Mouse (Mus musculus): Measurements from ENCODE around the gene Spag6.

Gene Spag6

DNA sequence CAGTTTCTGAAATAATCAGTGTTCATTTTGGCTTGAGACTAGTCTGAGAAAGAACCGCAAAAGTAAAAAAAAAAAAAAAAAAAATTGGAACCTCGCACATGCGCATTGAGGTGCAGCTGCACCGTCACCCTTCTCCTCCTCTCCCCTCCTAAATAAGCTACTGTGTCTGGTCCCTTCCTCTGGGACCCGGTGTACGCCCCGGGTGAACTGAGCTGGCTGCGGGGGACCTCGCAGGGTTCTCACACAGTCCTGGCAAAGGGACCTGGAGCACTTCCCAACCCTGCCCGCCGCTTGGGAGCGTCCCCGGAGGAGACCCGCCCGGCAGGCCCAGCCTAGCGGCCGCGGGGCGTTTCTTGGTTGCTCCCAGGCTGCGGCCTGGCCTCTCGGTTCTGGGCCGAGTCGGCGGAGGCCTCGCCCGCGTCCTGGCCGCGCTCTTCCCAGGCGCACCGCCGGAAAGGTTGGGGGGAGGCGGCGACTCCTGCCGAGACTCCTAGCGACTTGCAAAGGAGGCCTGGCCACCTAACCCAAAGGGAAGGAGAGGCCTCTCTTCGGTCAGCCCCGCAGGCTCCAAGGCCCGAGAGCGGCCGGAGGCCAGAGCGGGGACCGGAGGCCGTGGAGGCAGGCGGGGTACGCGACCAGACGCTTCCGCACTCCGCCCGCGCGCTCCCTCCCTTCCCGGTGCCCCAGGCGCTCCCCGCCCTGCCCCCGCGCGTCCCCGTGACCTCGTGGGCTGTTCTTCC, at the start of gene Spag6:
TSS of gene Spag6 (plus strand) at position 162 of the 740 bp plus-strand sequence.
- peak; percentile 71 for ATAC-seq (ENCODE audit: low TSS enrichment)

DNA sequence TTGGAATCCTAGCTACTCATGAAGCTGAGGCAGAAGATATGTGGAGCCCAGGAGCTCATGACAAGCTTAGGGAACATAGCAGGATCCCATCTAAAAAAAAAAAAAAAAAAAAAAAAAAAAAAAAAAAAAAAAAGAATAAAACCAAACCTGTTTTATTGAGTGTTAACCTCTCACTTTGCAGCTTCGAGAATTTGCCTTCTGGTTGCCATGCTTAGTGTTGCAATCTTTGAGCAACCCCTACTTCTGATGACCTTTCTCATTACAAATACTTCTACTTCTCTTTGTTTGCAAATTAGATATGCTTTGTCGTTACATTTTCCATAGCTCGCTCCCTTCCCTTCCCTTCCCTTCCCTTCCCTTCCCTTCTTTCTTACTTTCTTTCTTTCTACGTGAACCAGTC, 45.3 kb upstream of the Spag6 start:
- no peak for ATAC-seq (ENCODE audit: low TSS enrichment)

DNA sequence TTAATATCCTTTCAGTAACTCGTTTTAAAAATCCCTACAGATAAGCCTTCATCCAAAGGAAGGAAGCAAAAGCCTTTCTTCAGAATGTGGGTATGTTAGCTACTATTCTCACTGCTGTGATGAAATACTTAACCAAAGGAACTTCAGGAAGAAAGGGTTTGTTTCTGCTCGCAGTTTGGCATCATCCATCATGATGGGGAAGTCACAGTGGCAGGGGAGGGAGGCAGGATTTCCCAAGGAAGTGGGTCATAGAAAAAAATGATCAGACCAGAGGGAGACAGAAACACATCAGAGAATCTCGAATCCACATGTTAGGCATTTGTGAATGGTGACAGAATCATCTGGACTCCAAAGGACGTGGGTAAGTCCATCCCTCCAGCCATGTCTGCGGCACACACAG, 39.0 kb upstream of the Spag6 start:
- no peak for ATAC-seq (ENCODE audit: low TSS enrichment)

- no peak for ATAC-seq (ENCODE audit: low TSS enrichment)
Observed at GRCm38 (mm10) chr2:18664003-18664402, 29.8 kb upstream of the Spag6 start.

DNA sequence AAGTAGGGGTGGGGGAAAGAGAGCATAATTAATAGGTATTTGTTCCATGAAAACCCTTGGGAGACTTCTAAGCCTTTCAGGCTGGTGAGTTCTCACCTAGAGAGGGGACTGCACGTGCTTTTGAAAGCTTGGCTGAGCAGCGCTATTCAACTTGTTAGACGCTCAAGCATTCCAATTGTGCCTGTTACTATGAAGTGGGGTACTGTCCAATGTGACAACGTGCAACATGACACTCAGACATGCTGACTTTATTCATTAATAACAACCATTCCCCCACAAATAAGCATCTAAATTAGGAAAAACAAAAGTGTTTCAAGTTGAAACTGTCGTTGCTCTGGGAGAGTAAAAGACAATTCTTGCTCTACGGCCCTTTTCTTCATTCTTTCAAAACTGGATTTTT, 22.8 kb upstream of the Spag6 start:
- no peak for ATAC-seq (ENCODE audit: low TSS enrichment)

- ATAC-seq (ENCODE audit: low TSS enrichment) = peak; percentile 90
Observed at GRCm38 (mm10) chr2:18672133-18672765, 21.6 kb upstream of the Spag6 start, which contains the start of gene Commd3. Commd3 (plus strand) TSS chr2:18672384.

GRCm38 (mm10) chr2:18672766-18673164, 21.1 kb upstream of the Spag6 start:
- no peak; the same call in 1 of the 2 replicates for ATAC-seq (ENCODE audit: low TSS enrichment)

- no peak for ATAC-seq (ENCODE audit: low TSS enrichment)
Observed at GRCm38 (mm10) chr2:18673766-18674165, 20.1 kb upstream of the Spag6 start.

DNA sequence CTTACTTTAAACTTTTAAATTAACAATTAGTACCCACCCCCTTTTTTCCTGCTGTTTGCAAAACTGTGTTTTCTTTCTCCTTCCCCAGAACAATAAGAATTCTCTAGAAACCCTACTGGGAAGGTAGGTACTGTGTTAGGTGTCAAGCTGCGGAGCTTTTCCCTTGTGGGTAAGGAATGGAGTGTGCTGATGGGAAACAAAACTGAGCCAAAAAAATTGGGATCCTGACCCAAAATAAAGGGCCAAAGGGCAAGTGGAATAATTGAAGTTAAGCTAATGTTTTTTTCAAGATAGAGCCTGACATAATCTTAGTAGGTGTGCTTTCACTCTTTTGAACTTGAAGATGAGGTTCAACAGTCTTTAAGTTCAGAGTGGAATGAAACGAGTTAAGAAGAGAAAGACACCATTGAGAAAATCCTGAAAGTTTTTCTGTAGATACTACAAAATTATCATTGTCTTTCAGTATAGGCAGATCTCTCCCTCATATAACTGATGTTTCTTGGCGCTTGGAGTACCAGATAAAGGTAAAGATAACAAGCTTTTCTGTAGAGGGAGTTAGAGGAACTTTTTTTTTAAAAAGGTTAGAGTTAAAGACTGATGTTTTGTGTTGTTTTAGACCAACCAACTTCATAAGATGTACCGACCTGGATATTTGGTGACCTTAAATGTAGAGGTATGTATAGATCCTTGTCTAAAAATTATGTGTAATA, 19.5 kb upstream of the Spag6 start:
- no peak for ATAC-seq (ENCODE audit: low TSS enrichment)

DNA sequence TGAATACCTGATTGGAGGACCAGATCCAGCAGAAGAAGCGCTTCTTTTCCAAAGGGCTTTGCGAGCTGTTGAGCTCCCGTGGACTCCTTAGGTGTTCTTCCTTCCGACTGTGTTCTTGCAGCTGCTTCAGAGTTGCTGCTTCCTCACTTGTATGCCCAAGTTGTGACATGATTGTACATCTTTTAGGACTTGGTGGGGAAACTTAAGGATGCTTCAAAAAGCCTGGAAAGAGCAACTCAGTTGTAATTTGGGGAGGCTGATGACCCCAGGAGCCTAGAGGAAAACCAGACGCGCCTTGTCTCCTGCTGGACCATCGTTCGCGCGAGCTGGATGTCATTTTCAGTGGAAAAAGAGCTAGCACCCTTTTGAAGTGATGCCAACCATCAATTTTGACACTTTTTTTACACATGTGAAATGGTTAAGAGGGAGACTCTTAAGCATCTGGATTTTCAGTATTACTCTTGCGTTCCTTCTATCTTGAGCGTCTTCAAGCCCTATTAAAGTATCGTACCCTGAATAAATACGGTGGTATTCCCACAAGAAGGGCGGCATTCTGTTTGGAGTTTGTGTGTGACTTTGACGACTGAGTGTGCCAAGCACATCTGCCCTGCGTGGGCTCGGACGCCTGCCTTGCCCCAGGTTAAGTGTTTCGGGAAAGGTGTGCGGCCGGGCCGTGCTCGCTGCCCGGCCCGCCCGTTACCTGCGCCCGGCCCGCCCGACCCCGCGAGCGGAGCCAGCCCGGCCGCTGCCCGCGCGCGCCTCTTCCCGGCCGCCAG, 18.0 kb upstream of the Spag6 start:
- ATAC-seq (ENCODE audit: low TSS enrichment) = no peak

- peak; percentile 50 for ATAC-seq (ENCODE audit: low TSS enrichment)
Observed at GRCm38 (mm10) chr2:18676457-18676935, 17.3 kb upstream of the Spag6 start.

GRCm38 (mm10) chr2:18676936-18677491, 16.8 kb upstream of the Spag6 start, which contains the start of gene Bmi1:
Bmi1 (plus strand) TSS chr2:18677018.
- peak; percentile 32 for ATAC-seq (ENCODE audit: low TSS enrichment)

DNA sequence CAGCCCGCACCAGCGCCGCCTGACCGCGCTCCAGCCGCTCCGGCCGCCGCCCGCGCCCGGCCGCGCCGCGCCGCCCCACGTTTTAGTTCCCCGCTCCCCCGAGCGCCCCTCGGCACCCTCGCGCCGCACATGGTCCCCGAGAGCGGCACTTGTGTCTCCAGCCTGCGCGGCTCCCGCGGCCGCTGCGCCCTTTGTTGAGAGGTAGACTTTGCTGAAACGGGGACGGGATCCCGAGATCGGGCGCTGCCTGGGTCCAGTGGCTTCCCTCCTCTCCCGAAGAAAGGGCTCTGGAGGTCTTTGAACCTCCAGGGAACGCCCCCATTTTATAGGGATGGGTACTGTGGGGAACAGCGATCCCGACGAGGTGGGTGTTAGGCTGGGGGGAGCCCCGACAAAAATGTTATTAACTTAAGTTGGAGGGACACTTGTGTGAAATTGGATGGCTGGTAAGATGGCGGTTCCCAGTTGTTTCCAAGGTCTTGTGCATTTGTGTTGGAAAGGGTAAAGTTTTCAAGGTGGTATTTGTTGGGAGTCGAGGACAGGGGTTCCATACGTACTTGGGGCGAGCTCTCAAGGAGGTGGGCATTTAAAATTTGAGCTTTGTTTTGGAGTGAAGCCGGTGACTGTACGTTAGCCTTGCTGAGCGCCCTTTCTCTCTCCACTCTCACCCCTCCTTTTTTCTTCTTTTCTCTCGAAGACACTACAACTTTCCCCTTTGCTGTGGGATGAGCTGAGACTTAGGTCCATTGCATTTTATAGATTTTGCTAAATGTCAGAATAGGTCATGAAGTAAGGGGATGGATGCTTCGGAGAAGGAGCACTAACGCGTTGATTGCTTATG, 16.0 kb upstream of the Spag6 start:
- ATAC-seq (ENCODE audit: low TSS enrichment) = peak; percentile 3; the same call in 1 of the 2 replicates

DNA sequence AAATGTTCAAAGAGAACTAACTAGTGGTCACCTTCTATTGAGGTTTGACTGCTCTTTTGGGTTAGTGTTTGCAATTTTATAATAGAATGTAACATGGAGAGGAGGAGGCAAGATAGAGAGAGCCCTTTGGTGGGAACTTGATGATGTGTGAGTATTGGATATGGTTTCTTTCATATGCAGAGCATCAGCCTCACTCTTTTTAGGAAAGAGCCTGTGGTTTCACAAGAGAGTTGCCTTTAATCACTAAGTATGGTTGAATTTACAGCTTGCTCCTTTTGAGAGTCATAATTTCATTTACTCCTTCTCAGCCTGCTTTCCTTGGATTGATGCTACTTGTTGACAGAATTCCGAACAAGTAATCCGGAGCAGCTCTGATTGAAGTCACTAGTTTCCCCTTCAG, 14.1 kb upstream of the Spag6 start:
- ATAC-seq (ENCODE audit: low TSS enrichment) = no peak

DNA sequence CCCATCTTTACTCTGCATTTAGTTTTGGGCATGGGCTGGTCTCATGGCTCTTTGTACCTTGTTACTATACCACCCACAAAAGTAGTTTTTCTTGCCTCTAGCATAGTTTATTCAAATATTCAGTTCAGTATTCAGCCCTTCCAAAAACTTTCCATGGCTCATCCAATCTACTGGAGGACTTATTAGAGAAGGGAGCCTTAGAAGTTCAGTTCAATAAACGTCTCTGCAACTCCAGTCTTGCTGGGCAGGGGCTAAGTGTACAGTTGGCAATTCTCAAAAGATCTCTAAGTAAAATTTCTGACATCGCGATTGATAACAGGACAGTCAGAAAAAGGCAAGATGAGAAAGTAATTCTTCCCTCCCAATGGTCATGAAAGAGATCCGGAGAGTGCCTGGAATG, 13.3 kb upstream of the Spag6 start:
- ATAC-seq (ENCODE audit: low TSS enrichment) = no peak

- ATAC-seq (ENCODE audit: low TSS enrichment) = peak; percentile 21; the same call in 1 of the 2 replicates
Observed at GRCm38 (mm10) chr2:18680961-18681360, 12.9 kb upstream of the Spag6 start.

GRCm38 (mm10) chr2:18684062-18684461, 9.8 kb upstream of the Spag6 start:
- no peak for ATAC-seq (ENCODE audit: low TSS enrichment)

DNA sequence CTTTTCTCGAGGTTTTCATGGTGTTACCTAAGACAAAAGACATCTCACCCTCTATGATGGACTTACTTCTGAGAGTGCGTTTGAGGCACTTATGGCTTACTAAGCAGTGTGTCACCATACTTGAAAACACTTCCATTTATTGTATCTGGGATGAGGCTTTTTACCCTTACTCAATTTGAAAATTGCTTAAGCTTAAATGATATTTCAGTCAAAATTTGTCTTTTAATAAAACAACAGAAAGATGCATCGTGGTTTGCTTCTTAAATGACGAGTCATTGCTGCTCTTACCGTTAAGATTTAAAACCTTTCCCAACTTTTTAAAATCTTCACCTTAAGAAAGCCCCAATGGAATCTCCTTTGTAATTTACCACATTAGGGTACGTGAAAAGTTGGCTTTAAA, 7.4 kb upstream of the Spag6 start:
- ATAC-seq (ENCODE audit: low TSS enrichment) = no peak

DNA sequence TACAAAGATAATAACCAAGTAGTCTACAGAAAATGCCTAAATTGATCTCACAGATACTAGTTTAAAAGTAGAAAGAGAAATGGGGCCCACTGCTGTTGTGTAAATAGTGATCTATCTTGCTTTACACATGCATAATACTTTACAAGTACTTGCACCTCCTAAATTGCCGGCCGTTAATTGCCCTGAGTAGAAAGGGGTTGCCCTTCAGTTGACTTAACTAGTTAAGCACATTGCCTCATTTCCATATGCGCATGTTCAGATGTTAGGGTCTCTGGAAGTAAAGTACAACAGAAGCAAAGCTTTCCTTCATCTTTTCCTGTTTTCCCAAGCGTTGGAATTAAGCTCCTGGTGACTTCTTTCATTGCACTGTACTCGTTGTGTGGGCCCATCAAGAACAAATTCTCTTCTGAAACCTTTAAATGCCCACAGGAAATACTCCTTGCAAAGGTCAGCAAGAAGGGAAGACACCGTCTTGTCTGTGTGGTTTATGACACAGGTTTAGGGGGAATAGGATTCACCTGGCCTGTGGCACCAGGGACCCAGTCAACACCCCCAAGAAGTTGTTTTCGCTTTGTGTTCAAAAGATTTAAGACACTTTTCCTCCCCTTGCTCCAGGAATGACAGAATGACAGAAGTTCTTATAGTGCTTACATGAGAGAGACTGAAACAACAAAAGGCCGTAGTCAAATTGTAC, 6.9 kb upstream of the Spag6 start:
- ATAC-seq (ENCODE audit: low TSS enrichment) = no peak

DNA sequence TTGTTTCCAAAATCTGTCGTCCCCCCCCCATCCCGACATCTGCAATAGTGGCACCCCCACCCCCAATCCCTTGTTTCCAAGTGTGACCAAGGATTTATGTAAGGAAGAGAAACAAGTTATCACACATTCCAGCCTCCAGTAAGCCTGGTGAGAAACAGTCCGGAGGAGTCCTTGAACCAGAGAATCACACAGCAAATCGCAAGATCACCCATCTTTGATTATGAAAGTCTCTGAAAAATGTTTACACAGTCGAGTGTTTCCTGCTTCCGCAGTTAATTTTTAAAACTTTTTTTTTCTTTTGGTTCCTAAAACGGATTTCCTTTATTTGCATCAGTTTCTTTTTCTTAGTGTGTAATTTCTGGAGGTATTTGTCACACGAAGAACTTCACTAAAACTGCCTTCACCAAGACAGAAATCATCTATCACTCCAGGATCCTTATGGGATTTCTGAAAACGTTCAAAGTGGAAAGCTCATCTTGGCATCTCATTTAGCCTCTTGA, 6.1 kb upstream of the Spag6 start:
- no peak for ATAC-seq (ENCODE audit: low TSS enrichment)
